Mouse (Mus musculus): ENCODE data around the gene Dnaic2. TPM values are rescaled to one million over a fixed set of nuclear protein-coding genes. Genes with fewer than 3 reads are reported as not detected.

The Dnaic2 gene
- total and polyA plus RNA-seq, 3 experiments, result 0.59 to 0.93 (median 0.83) TPM

GRCm38 (mm10) chr11:114731711-114732110, 4.5 kb downstream of the Dnaic2 start:
- dilution Hi-C loops (cut with MboI; ENCODE audit: extremely low pct_ligation_motif_present, extremely low pct_unique_long_range_greater_than_20kb, low sequenced_read_pairs), result no loop called here
- H3K9me3 ChIP-seq (replicated peaks; ENCODE audit: low read length), result peaks cover 4% of the 10 kb centered on the region
- no peak overlapping the region for H3K4me3 ChIP-seq (replicated peaks in 1 of 3; ENCODE audit: low read depth in 2 of 3, low read length in 2 of 3, poor library complexity in 1 of 3)
- no peak overlapping the region for H3K4me2 ChIP-seq (ENCODE audit: insufficient read depth, low read depth, poor library complexity, severe bottlenecking)
- no peak overlapping the region for H3K27ac ChIP-seq (ENCODE audit: insufficient read depth, low read depth)
- peaks cover 36% of the 10 kb centered on the region for H3K27me3 ChIP-seq (replicated peaks)
- H3K79me2 ChIP-seq (replicated peaks; ENCODE audit: control insufficient read depth, extremely low read depth, insufficient read depth, poor library complexity, severe bottlenecking), result no peaks in the 10 kb centered on the region
- DNase-seq (ENCODE audit: extremely low read depth), result no peak
- H3K9ac ChIP-seq (ENCODE audit: insufficient read depth, low read depth), result no peak overlapping the region
- TF ChIP-seq UBTF (IDR thresholded peaks at IDR 0.05; ENCODE audit: low read depth, low read length) (no peak), SIN3A (IDR thresholded peaks at IDR 0.05; ENCODE audit: low read length) (no peak), MXI1 (IDR thresholded peaks at IDR 0.05; ENCODE audit: low read depth, low read length) (no peak), CHD1 (IDR thresholded peaks at IDR 0.05; ENCODE audit: low read depth, low read length) (no peak)
- H3K36me3 ChIP-seq (replicated peaks in 1 of 2; ENCODE audit: control insufficient read depth in 1 of 2, insufficient read depth in 1 of 2, low read length in 1 of 2), result no peaks in the 10 kb centered on the region
- in situ Hi-C loops (cut with MboI; ENCODE audit: low pct_ligation_motif_present, low pct_unique_long_range_greater_than_20kb, low sequenced_read_pairs), result loop anchor here (5.0 kb wide), 1 partner anchor 59 kb away; no protein-coding TSS in a partner anchor
- peaks cover 0 to 8% of the 10 kb centered on the region in 2 experiments; a peak in 2 of 4 replicates for H3K4me1 ChIP-seq (ENCODE audit: control insufficient read depth in 1 of 2, insufficient read depth in 2 of 2)

- no peak overlapping the region for H3K27ac ChIP-seq (ENCODE audit: insufficient read depth, low read depth)
- peaks cover 4% of the 10 kb centered on the region for H3K9me3 ChIP-seq (replicated peaks; ENCODE audit: low read length)
- peaks cover 25% of the 10 kb centered on the region for H3K27me3 ChIP-seq (replicated peaks)
- H3K4me3 ChIP-seq (replicated peaks in 1 of 3; ENCODE audit: low read depth in 2 of 3, low read length in 2 of 3, poor library complexity in 1 of 3), result no peak overlapping the region
- DNase-seq (ENCODE audit: extremely low read depth), result no peak
- no peaks in the 10 kb centered on the region for H3K36me3 ChIP-seq (replicated peaks in 1 of 2; ENCODE audit: control insufficient read depth in 1 of 2, insufficient read depth in 1 of 2, low read length in 1 of 2)
- in situ Hi-C loops (cut with MboI; ENCODE audit: low pct_ligation_motif_present, low pct_unique_long_range_greater_than_20kb, low sequenced_read_pairs), result loop anchor here (5.0 kb wide), 1 partner anchor 61 kb away; no protein-coding TSS in a partner anchor
- no peaks in the 10 kb centered on the region for H3K79me2 ChIP-seq (replicated peaks; ENCODE audit: control insufficient read depth, extremely low read depth, insufficient read depth, poor library complexity, severe bottlenecking)
- no peak overlapping the region for H3K9ac ChIP-seq (ENCODE audit: insufficient read depth, low read depth)
- H3K4me2 ChIP-seq (ENCODE audit: insufficient read depth, low read depth, poor library complexity, severe bottlenecking), result no peak overlapping the region
- peaks cover 0 to 5% of the 10 kb centered on the region in 2 experiments; a peak in 1 of 4 replicates for H3K4me1 ChIP-seq (ENCODE audit: control insufficient read depth in 1 of 2, insufficient read depth in 2 of 2)
- no peak for TF ChIP-seq IRF4 (IDR thresholded peaks at IDR 0.05; ENCODE audit: low read depth, low read length)
- no peak for TF ChIP-seq BHLHE40 (IDR thresholded peaks at IDR 0.05; ENCODE audit: low read depth, low read length)
- no peak for TF ChIP-seq JUND (conservative IDR thresholded peaks at IDR 0.05; ENCODE audit: low read depth, low read length)
- TF ChIP-seq ZNF384 (IDR thresholded peaks at IDR 0.05; ENCODE audit: low read depth, low read length), result no peak
- TF ChIP-seq TCF12 (IDR thresholded peaks at IDR 0.05; ENCODE audit: low read depth, low read length), result no peak
- TF ChIP-seq E2F4 (IDR thresholded peaks at IDR 0.05; ENCODE audit: insufficient replicate concordance, low read depth, low read length), result no peak
- TF ChIP-seq POLR2A (IDR thresholded peaks at IDR 0.05; ENCODE audit: low read depth, low read length), result no peak
- no peak for TF ChIP-seq RAD21 (IDR thresholded peaks at IDR 0.05; ENCODE audit: low read depth, low read length)
- TF ChIP-seq EP300 (IDR thresholded peaks at IDR 0.05; ENCODE audit: low read length), result no peak
- TF ChIP-seq CTCF (conservative IDR thresholded peaks at IDR 0.05 in 1 of 2, IDR thresholded peaks at IDR 0.05 in 1 of 2; ENCODE audit: low read depth in 2 of 2, low read length in 2 of 2), result no peak
- dilution Hi-C loops (cut with MboI; ENCODE audit: extremely low pct_ligation_motif_present, extremely low pct_unique_long_range_greater_than_20kb, low sequenced_read_pairs), result no loop called here
These were observed 5.7 kb downstream of the Dnaic2 start for GRCm38 (mm10) chr11:114732890-114733289.

DNA sequence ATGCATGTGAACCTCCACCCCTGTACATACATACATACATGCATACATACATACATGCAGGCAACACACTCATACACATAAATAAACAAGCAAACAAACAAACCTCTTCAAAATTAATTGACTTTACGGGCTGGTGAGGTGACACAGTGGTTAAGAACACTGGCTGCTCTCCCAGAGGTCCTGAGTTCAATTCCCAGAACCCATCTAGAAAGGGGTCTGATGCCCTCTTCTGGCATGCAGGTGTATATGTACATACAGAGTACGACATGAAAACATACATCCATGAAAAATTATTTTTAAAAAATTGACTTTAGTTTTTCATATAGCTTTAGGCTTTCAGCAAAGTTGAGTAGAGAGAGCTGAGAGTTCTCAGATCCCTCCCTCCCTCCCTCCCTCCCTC, 8.9 kb downstream of the Dnaic2 start:
- DNase-seq (ENCODE audit: extremely low read depth), result no peak
- dilution Hi-C loops (cut with MboI; ENCODE audit: extremely low pct_ligation_motif_present, extremely low pct_unique_long_range_greater_than_20kb, low sequenced_read_pairs), result no loop called here

More for the DNA sequence above, 8.9 kb downstream of the Dnaic2 start:
- TF ChIP-seq CTCF (conservative IDR thresholded peaks at IDR 0.05 in 1 of 2, IDR thresholded peaks at IDR 0.05 in 1 of 2; ENCODE audit: low read depth in 2 of 2, low read length in 2 of 2), result peak in 1 of 2 experiments; percentile 36; a peak in 2 of 4 replicates
- peak; percentile 36 for TF ChIP-seq RAD21 (IDR thresholded peaks at IDR 0.05; ENCODE audit: low read depth, low read length)
- no peak for TF ChIP-seq ZNF384 (IDR thresholded peaks at IDR 0.05; ENCODE audit: low read depth, low read length)
- no peak for TF ChIP-seq JUN (IDR thresholded peaks at IDR 0.05; ENCODE audit: insufficient read depth, low read depth, low read length)
- TF ChIP-seq JUND (conservative IDR thresholded peaks at IDR 0.05; ENCODE audit: low read depth, low read length), result no peak
- TF ChIP-seq PAX5 (IDR thresholded peaks at IDR 0.05; ENCODE audit: low read length), result no peak
- TF ChIP-seq BHLHE40 (IDR thresholded peaks at IDR 0.05; ENCODE audit: low read depth, low read length), result no peak
- no peak for TF ChIP-seq MEF2A (IDR thresholded peaks at IDR 0.05; ENCODE audit: borderline replicate concordance, low read depth, low read length)
- TF ChIP-seq TCF12 (IDR thresholded peaks at IDR 0.05; ENCODE audit: low read depth, low read length), result no peak
- no peak for TF ChIP-seq MAFK (IDR thresholded peaks at IDR 0.05; ENCODE audit: insufficient replicate concordance, low read length)
- TF ChIP-seq MAX (IDR thresholded peaks at IDR 0.05; ENCODE audit: low read length), result no peak
- Histone ChIP-seq H3K4me2 (ENCODE audit: insufficient read depth, low read depth, poor library complexity, severe bottlenecking) (no peak overlapping the region), H3K4me1 (ENCODE audit: control insufficient read depth in 1 of 2, insufficient read depth in 2 of 2) (peaks cover 11 to 14% of the 10 kb centered on the region in 2 experiments), H3K9ac (ENCODE audit: insufficient read depth, low read depth) (no peak overlapping the region), H3K79me2 (replicated peaks; ENCODE audit: control insufficient read depth, extremely low read depth, insufficient read depth, poor library complexity, severe bottlenecking) (no peaks in the 10 kb centered on the region), H3K36me3 (replicated peaks in 1 of 2; ENCODE audit: control insufficient read depth in 1 of 2, insufficient read depth in 1 of 2, low read length in 1 of 2) (no peaks in the 10 kb centered on the region), H3K9me3 (replicated peaks; ENCODE audit: low read length) (no peaks in the 10 kb centered on the region), H3K4me3 (replicated peaks in 1 of 3; ENCODE audit: low read depth in 2 of 3, low read length in 2 of 3, poor library complexity in 1 of 3) (no peak overlapping the region), H3K27me3 (replicated peaks) (peaks cover 22% of the 10 kb centered on the region), H3K27ac (ENCODE audit: insufficient read depth, low read depth) (no peak overlapping the region)
- in situ Hi-C loops (cut with MboI; ENCODE audit: low pct_ligation_motif_present, low pct_unique_long_range_greater_than_20kb, low sequenced_read_pairs), result loop anchor here (5.0 kb wide), 1 partner anchor 141 kb away; no protein-coding TSS in a partner anchor
